Mouse (Mus musculus): ENCODE data around the gene Nop58. TPM values are rescaled to one million over a fixed set of nuclear protein-coding genes. Genes with fewer than 3 reads are reported as not detected.
"Not testable (repeated sequence)": the region's sequence is repeated elsewhere in the genome, so short reads cannot be mapped to it uniquely, and the experiment has no call there.

Gene Nop58
- polyA plus RNA-seq (2016; fragmentation: Nextera tagmentation; extraction: Ambion mirVana), result 194 and 279 TPM in 2 replicates

- H3K27me3 ChIP-seq (ENCODE audit: insufficient read depth, poor library complexity, severe bottlenecking), result 0 out of 2 replicates have a peak, but pooled peaks cover 7% of the 10 kb centered on the region
- DNase-seq (ENCODE audit: low spot score), result peak; percentile 91
- H3K36me3 ChIP-seq, result peaks cover 30% of the 10 kb centered on the region
- H3K4me3 ChIP-seq, result peak within 1 kb of the TSS; percentile 80
- peak within 1 kb of the TSS; percentile 95 for H3K27ac ChIP-seq
- peaks cover 22% of the 10 kb centered on the region for H3K4me1 ChIP-seq (replicated peaks)
- under 1% methylated on average over 49 of the region's 49 CpGs for WGBS
- H3K9me3 ChIP-seq, result no peaks in the 10 kb centered on the region
These were observed at the start of gene Nop58 for GRCm38 (mm10) chr1:59684819-59685755. Gene Nop58 (plus strand): TSS chr1:59684971.

GRCm38 (mm10) chr1:59636349-59636748, 48.4 kb upstream of the Nop58 start:
- Histone ChIP-seq H3K4me3 (no peak overlapping the region), H3K27ac (no peak overlapping the region), H3K9me3 (no peaks in the 10 kb centered on the region), H3K27me3 (ENCODE audit: insufficient read depth, poor library complexity, severe bottlenecking) (no peaks in the 10 kb centered on the region), H3K36me3 (peaks cover 26% of the 10 kb centered on the region), H3K4me1 (replicated peaks) (0 out of 2 replicates have a peak, but pooled peaks cover 2% of the 10 kb centered on the region)
- DNase-seq (ENCODE audit: low spot score), result no peak
- 79% methylated on average over 1 of the region's 1 CpGs for WGBS

GRCm38 (mm10) chr1:59638371-59638770, 46.4 kb upstream of the Nop58 start:
- no peak overlapping the region for H3K27ac ChIP-seq
- no peak for DNase-seq (ENCODE audit: low spot score)
- 92% methylated on average over 3 of the region's 3 CpGs for WGBS
- H3K9me3 ChIP-seq, result no peaks in the 10 kb centered on the region
- no peaks in the 10 kb centered on the region for H3K4me1 ChIP-seq (replicated peaks)
- peaks cover 46% of the 10 kb centered on the region for H3K36me3 ChIP-seq
- no peak overlapping the region for H3K4me3 ChIP-seq
- H3K27me3 ChIP-seq (ENCODE audit: insufficient read depth, poor library complexity, severe bottlenecking), result no peaks in the 10 kb centered on the region

GRCm38 (mm10) chr1:59642488-59642887, 42.3 kb upstream of the Nop58 start:
- Histone ChIP-seq H3K27me3 (ENCODE audit: insufficient read depth, poor library complexity, severe bottlenecking) (no peaks in the 10 kb centered on the region), H3K9me3 (no peaks in the 10 kb centered on the region), H3K4me3 (no peak overlapping the region), H3K4me1 (replicated peaks) (no peaks in the 10 kb centered on the region), H3K36me3 (peaks cover 85% of the 10 kb centered on the region), H3K27ac (no peak overlapping the region)
- 94% methylated on average over 1 of the region's 1 CpGs for WGBS
- no peak for DNase-seq (ENCODE audit: low spot score)

GRCm38 (mm10) chr1:59646502-59646901, 38.3 kb upstream of the Nop58 start:
- 91% methylated on average over 2 of the region's 2 CpGs for WGBS
- H3K4me1 ChIP-seq (replicated peaks); H3K9me3 ChIP-seq; DNase-seq (ENCODE audit: low spot score); H3K27ac ChIP-seq; H3K27me3 ChIP-seq (ENCODE audit: insufficient read depth, poor library complexity, severe bottlenecking); H3K4me3 ChIP-seq: not testable (repeated sequence)
- H3K36me3 ChIP-seq, result peaks cover 87% of the 10 kb centered on the region

GRCm38 (mm10) chr1:59651201-59651819, 33.5 kb upstream of the Nop58 start:
- Histone ChIP-seq H3K4me1 (replicated peaks) (no peaks in the 10 kb centered on the region), H3K9me3 (no peaks in the 10 kb centered on the region), H3K27me3 (ENCODE audit: insufficient read depth, poor library complexity, severe bottlenecking) (no peaks in the 10 kb centered on the region), H3K36me3 (peaks cover 79% of the 10 kb centered on the region), H3K27ac (no peak overlapping the region), H3K4me3 (no peak overlapping the region)
- 91% methylated on average over 3 of the region's 3 CpGs for WGBS
- DNase-seq (ENCODE audit: low spot score), result no peak

- no peak overlapping the region for H3K4me3 ChIP-seq
- no peaks in the 10 kb centered on the region for H3K4me1 ChIP-seq (replicated peaks)
- H3K36me3 ChIP-seq, result peaks cover 59% of the 10 kb centered on the region
- no peak overlapping the region for H3K27ac ChIP-seq
- no peaks in the 10 kb centered on the region for H3K27me3 ChIP-seq (ENCODE audit: insufficient read depth, poor library complexity, severe bottlenecking)
- no peak for DNase-seq (ENCODE audit: low spot score)
- H3K9me3 ChIP-seq, result no peaks in the 10 kb centered on the region
- WGBS, result 96% methylated on average over 3 of the region's 3 CpGs
These were observed 31.4 kb upstream of the Nop58 start for GRCm38 (mm10) chr1:59653243-59653911.

GRCm38 (mm10) chr1:59656244-59657171, 28.3 kb upstream of the Nop58 start:
- DNase-seq (ENCODE audit: low spot score), result no peak
- H3K36me3 ChIP-seq, result peaks cover 45% of the 10 kb centered on the region
- H3K4me3 ChIP-seq, result no peak overlapping the region
- H3K4me1 ChIP-seq (replicated peaks), result no peaks in the 10 kb centered on the region
- H3K27ac ChIP-seq, result no peak overlapping the region
- H3K9me3 ChIP-seq, result no peaks in the 10 kb centered on the region
- H3K27me3 ChIP-seq (ENCODE audit: insufficient read depth, poor library complexity, severe bottlenecking), result no peaks in the 10 kb centered on the region
- 93% methylated on average over 7 of the region's 7 CpGs for WGBS

- no peak overlapping the region for H3K4me3 ChIP-seq
- no peak overlapping the region for H3K27ac ChIP-seq
- H3K27me3 ChIP-seq (ENCODE audit: insufficient read depth, poor library complexity, severe bottlenecking), result no peaks in the 10 kb centered on the region
- 81% methylated on average over 3 of the region's 3 CpGs for WGBS
- no peaks in the 10 kb centered on the region for H3K9me3 ChIP-seq
- no peak for DNase-seq (ENCODE audit: low spot score)
- H3K36me3 ChIP-seq, result peaks cover 14% of the 10 kb centered on the region
- peaks cover 7% of the 10 kb centered on the region for H3K4me1 ChIP-seq (replicated peaks)
These were observed 21.2 kb upstream of the Nop58 start for GRCm38 (mm10) chr1:59663456-59664135.

- H3K27me3 ChIP-seq (ENCODE audit: insufficient read depth, poor library complexity, severe bottlenecking), result no peaks in the 10 kb centered on the region
- DNase-seq (ENCODE audit: low spot score), result no peak
- 95% methylated on average over 2 of the region's 2 CpGs for WGBS
- no peaks in the 10 kb centered on the region for H3K9me3 ChIP-seq
- peaks cover 15% of the 10 kb centered on the region; the same call in 1 of the 2 replicates for H3K36me3 ChIP-seq
- no peak overlapping the region for H3K27ac ChIP-seq
- H3K4me3 ChIP-seq, result peak overlapping the region; percentile 79; the same call in 1 of the 2 replicates
- H3K4me1 ChIP-seq (replicated peaks), result peaks cover 22% of the 10 kb centered on the region
These were observed 15.9 kb upstream of the Nop58 start for GRCm38 (mm10) chr1:59668871-59669270.

- peaks cover 17% of the 10 kb centered on the region; the same call in 1 of the 2 replicates for H3K36me3 ChIP-seq
- no peaks in the 10 kb centered on the region for H3K9me3 ChIP-seq
- no peaks in the 10 kb centered on the region for H3K27me3 ChIP-seq (ENCODE audit: insufficient read depth, poor library complexity, severe bottlenecking)
- peak; percentile 54 for DNase-seq (ENCODE audit: low spot score)
- H3K27ac ChIP-seq, result peak overlapping the region; percentile 98
- peak overlapping the region; percentile 79 for H3K4me3 ChIP-seq
- under 1% methylated on average over 54 of the region's 54 CpGs for whole genome bisulfite sequencing
- peaks cover 22% of the 10 kb centered on the region for H3K4me1 ChIP-seq (replicated peaks)
These were observed 14.7 kb upstream of the Nop58 start for GRCm38 (mm10) chr1:59669962-59670630.

All from hindbrain, embryonic 10.5 days (tissue).